Mouse (Mus musculus) hindbrain, embryonic 13.5 days (tissue): ENCODE data around the gene Neurod2. TPM values are rescaled to one million over a fixed set of nuclear protein-coding genes. Genes with fewer than 3 reads are reported as not detected.

ENCODE experiments used
- ATAC-seq: fragments of 200-750 bp; cut with Nextera tagmentation; 2 replicates; pipeline ENCODE4 v1.8.0; 2017; ENCODE audit warnings: moderate TSS enrichment; ENCODE audit not compliant: low FRiP score
- H3K27ac ChIP-seq: fragments of 300-500 bp; sonication (generic); 2 replicates; pipeline ENCODE4 v1.5.1; 2015; ENCODE audit warnings: inconsistent platforms, mild to moderate bottlenecking, moderate library complexity
- H3K27me3 ChIP-seq: fragments of 300-500 bp; sonication (generic); 2 replicates; pipeline ENCODE4 v1.6.1; 2015; ENCODE audit warnings: mild to moderate bottlenecking, inconsistent platforms
- H3K36me3 ChIP-seq: fragments of 300-500 bp; sonication (generic); 2 replicates; pipeline ENCODE4 v1.6.1; 2015; ENCODE audit warnings: mild to moderate bottlenecking, inconsistent platforms
- H3K4me1 ChIP-seq: fragments of 300-500 bp; sonication (generic); replicated peaks from 2 replicates; pipeline ENCODE4 v1.6.1; 2015; ENCODE audit warnings: inconsistent platforms
- H3K4me2 ChIP-seq: fragments of 300-500 bp; sonication (generic); 2 replicates; pipeline ENCODE4 v1.6.1; 2015; ENCODE audit warnings: inconsistent platforms, mild to moderate bottlenecking, moderate library complexity
- H3K4me3 ChIP-seq: fragments of 300-500 bp; sonication (generic); 2 replicates; pipeline ENCODE4 v1.5.1; 2015; ENCODE audit warnings: mild to moderate bottlenecking, inconsistent platforms
- H3K9ac ChIP-seq: fragments of 300-500 bp; sonication (generic); 2 replicates; pipeline ENCODE4 v1.6.1; 2015; ENCODE audit warnings: mild to moderate bottlenecking, inconsistent platforms
- H3K9me3 ChIP-seq: fragments of 300-500 bp; sonication (generic); 2 replicates; pipeline ENCODE4 v1.6.1; 2016; ENCODE audit warnings: inconsistent platforms
- WGBS: fragments of 180-500 bp; shearing (Covaris S2); methylation state at CpG from one replicate; pipeline ENCODE4 v1.1.7; 2015; 5-methylcytosine and 5-hydroxymethylcytosine counted together
- polyA plus RNA-seq: library from polyadenylated mRNA; unstranded; fragments of >200 nt; fragmentation: Nextera tagmentation; extraction: Ambion mirVana; gene quantifications from 2 replicates; pipeline ENCODE4 v1.2.1, GENCODE M21; 2015

Gene Neurod2
- polyA plus RNA-seq, 1 experiment from 2014 or later = 30.7 TPM

GRCm38 (mm10) chr11:98349308-98349707 lies 19.9 kb upstream of the Neurod2 start:
- peaks cover 23% of the 10 kb centered on the region for H3K4me1 ChIP-seq
- peak overlapping the region; percentile 92 for H3K4me2 ChIP-seq
- ATAC-seq = no peak
- peak overlapping the region; percentile 51 for H3K4me3 ChIP-seq
- H3K27ac ChIP-seq = no peak overlapping the region
- peaks cover 95% of the 10 kb centered on the region for H3K27me3 ChIP-seq
- WGBS = 1% methylated on average over 9 of the region's 9 CpGs
- H3K36me3 ChIP-seq = no peaks in the 10 kb centered on the region
- H3K9ac ChIP-seq = no peak overlapping the region
- H3K9me3 ChIP-seq = no peaks in the 10 kb centered on the region

GRCm38 (mm10) chr11:98348083-98348961 lies 18.9 kb upstream of the Neurod2 start, which contains the start of gene Ppp1r1b:
Gene Ppp1r1b (plus strand): TSS chr11:98348404.
- Histone ChIP-seq H3K36me3 (no peaks in the 10 kb centered on the region), H3K4me1 (peaks cover 23% of the 10 kb centered on the region), H3K9ac (peak within 1 kb of the TSS; percentile 70), H3K27me3 (peaks cover 94% of the 10 kb centered on the region), H3K4me3 (peak within 1 kb of the TSS; percentile 51), H3K9me3 (no peaks in the 10 kb centered on the region), H3K4me2 (peak within 1 kb of the TSS; percentile 92), H3K27ac (no peak within 1 kb of the TSS)
- peak; percentile 72 for ATAC-seq
- WGBS = under 1% methylated on average over 54 of the region's 55 CpGs

- Histone ChIP-seq H3K4me3 (peak overlapping the region; percentile 51; the same call in 1 of the 2 replicates), H3K9me3 (no peaks in the 10 kb centered on the region), H3K9ac (no peak overlapping the region; the same call in 1 of the 2 replicates), H3K4me2 (peak overlapping the region; percentile 92), H3K27me3 (peaks cover 86% of the 10 kb centered on the region), H3K36me3 (no peaks in the 10 kb centered on the region), H3K4me1 (peaks cover 23% of the 10 kb centered on the region), H3K27ac (no peak overlapping the region)
- 2% methylated on average over 8 of the region's 12 CpGs for WGBS
- no peak for ATAC-seq
Measured at GRCm38 (mm10) chr11:98347385-98348082, 18.1 kb upstream of the Neurod2 start.

GRCm38 (mm10) chr11:98346168-98346567 lies 16.7 kb upstream of the Neurod2 start:
- Histone ChIP-seq H3K27me3 (peaks cover 86% of the 10 kb centered on the region), H3K36me3 (no peaks in the 10 kb centered on the region), H3K4me2 (no peak overlapping the region), H3K9me3 (no peaks in the 10 kb centered on the region), H3K4me3 (no peak overlapping the region), H3K9ac (no peak overlapping the region), H3K27ac (no peak overlapping the region), H3K4me1 (peaks cover 34% of the 10 kb centered on the region)
- no peak for ATAC-seq
- 15% methylated on average over 9 of the region's 9 CpGs for WGBS

- no peaks in the 10 kb centered on the region for H3K9me3 ChIP-seq
- H3K4me1 ChIP-seq = peaks cover 37% of the 10 kb centered on the region
- 0 out of 2 replicates have a peak overlapping the region, but pooled peaks have one; percentile 17 for H3K4me3 ChIP-seq
- no peak overlapping the region for H3K27ac ChIP-seq
- WGBS = 2% methylated on average over 14 of the region's 14 CpGs
- peak overlapping the region; percentile 31; the same call in 1 of the 2 replicates for H3K4me2 ChIP-seq
- H3K27me3 ChIP-seq = peaks cover 84% of the 10 kb centered on the region
- H3K9ac ChIP-seq = no peak overlapping the region
- no peak for ATAC-seq
- H3K36me3 ChIP-seq = no peaks in the 10 kb centered on the region
Measured at GRCm38 (mm10) chr11:98345253-98345652, 15.8 kb upstream of the Neurod2 start.

- H3K4me3 ChIP-seq = peak overlapping the region; percentile 19; the same call in 1 of the 2 replicates
- H3K9ac ChIP-seq = 0 out of 2 replicates have a peak overlapping the region, but pooled peaks have one; percentile 47
- ATAC-seq = peak; percentile 44
- peak overlapping the region; percentile 49 for H3K4me2 ChIP-seq
- peaks cover 40% of the 10 kb centered on the region for H3K4me1 ChIP-seq
- peaks cover 84% of the 10 kb centered on the region for H3K27me3 ChIP-seq
- 2% methylated on average over 27 of the region's 29 CpGs for WGBS
- no peaks in the 10 kb centered on the region for H3K36me3 ChIP-seq
- H3K9me3 ChIP-seq = no peaks in the 10 kb centered on the region
- peak overlapping the region; percentile 74 for H3K27ac ChIP-seq
Measured at GRCm38 (mm10) chr11:98342000-98342945, 12.8 kb upstream of the Neurod2 start.

GRCm38 (mm10) chr11:98341174-98341573 lies 11.7 kb upstream of the Neurod2 start:
- peaks cover 37% of the 10 kb centered on the region for H3K4me1 ChIP-seq

GRCm38 (mm10) chr11:98340597-98340996 lies 11.1 kb upstream of the Neurod2 start:
- no peak overlapping the region for H3K4me3 ChIP-seq
- H3K9ac ChIP-seq = no peak overlapping the region
- 5% methylated on average over 4 of the region's 4 CpGs for WGBS
- peak overlapping the region; percentile 95 for H3K27ac ChIP-seq
- peaks cover 37% of the 10 kb centered on the region for H3K4me1 ChIP-seq
- peaks cover 85% of the 10 kb centered on the region for H3K27me3 ChIP-seq
- no peak for ATAC-seq
- no peak overlapping the region for H3K4me2 ChIP-seq
- no peaks in the 10 kb centered on the region for H3K9me3 ChIP-seq
- H3K36me3 ChIP-seq = no peaks in the 10 kb centered on the region

More at GRCm38 (mm10) chr11:98341174-98341573, 11.7 kb upstream of the Neurod2 start:
- Histone ChIP-seq H3K4me3 (no peak overlapping the region), H3K9ac (no peak overlapping the region), H3K36me3 (no peaks in the 10 kb centered on the region), H3K4me2 (no peak overlapping the region), H3K9me3 (no peaks in the 10 kb centered on the region), H3K27me3 (peaks cover 84% of the 10 kb centered on the region), H3K27ac (no peak overlapping the region)
- ATAC-seq = no peak
- 53% methylated on average over 4 of the region's 4 CpGs for WGBS

GRCm38 (mm10) chr11:98339679-98340287 lies 10.3 kb upstream of the Neurod2 start:
- ATAC-seq = no peak; the same call in 1 of the 2 replicates

GRCm38 (mm10) chr11:98339071-98339501 lies 9.6 kb upstream of the Neurod2 start:
- peak overlapping the region; percentile 79 for H3K9ac ChIP-seq
- H3K4me2 ChIP-seq = peak overlapping the region; percentile 90
- H3K27me3 ChIP-seq = peaks cover 89% of the 10 kb centered on the region
- no peaks in the 10 kb centered on the region for H3K9me3 ChIP-seq
- H3K4me3 ChIP-seq = peak overlapping the region; percentile 50
- H3K27ac ChIP-seq = peak overlapping the region; percentile 95
- 1% methylated on average over 19 of the region's 19 CpGs for WGBS
- peaks cover 51% of the 10 kb centered on the region for H3K4me1 ChIP-seq
- ATAC-seq = no peak; the same call in 1 of the 2 replicates
- H3K36me3 ChIP-seq = no peaks in the 10 kb centered on the region

More at GRCm38 (mm10) chr11:98339679-98340287, 10.3 kb upstream of the Neurod2 start:
- H3K9me3 ChIP-seq = no peaks in the 10 kb centered on the region
- no peaks in the 10 kb centered on the region for H3K36me3 ChIP-seq
- peak overlapping the region; percentile 95 for H3K27ac ChIP-seq
- 3% methylated on average over 11 of the region's 11 CpGs for WGBS
- peak overlapping the region; percentile 90 for H3K4me2 ChIP-seq
- H3K27me3 ChIP-seq = peaks cover 87% of the 10 kb centered on the region
- H3K4me1 ChIP-seq = peaks cover 44% of the 10 kb centered on the region
- peak overlapping the region; percentile 79 for H3K9ac ChIP-seq
- peak overlapping the region; percentile 50; the same call in 1 of the 2 replicates for H3K4me3 ChIP-seq

- Histone ChIP-seq H3K27me3 (peaks cover 89% of the 10 kb centered on the region), H3K36me3 (no peaks in the 10 kb centered on the region), H3K9me3 (no peaks in the 10 kb centered on the region), H3K4me3 (peak overlapping the region; percentile 50), H3K27ac (peak overlapping the region; percentile 95), H3K4me1 (peaks cover 57% of the 10 kb centered on the region), H3K9ac (peak overlapping the region; percentile 79), H3K4me2 (peak overlapping the region; percentile 90)
- ATAC-seq = no peak
- WGBS = under 1% methylated on average over 46 of the region's 57 CpGs
Measured at GRCm38 (mm10) chr11:98338507-98338961, 9.1 kb upstream of the Neurod2 start.
